Mouse (Mus musculus) right cerebral cortex, postnatal 25 days (tissue): Measurements from ENCODE around the gene Phb.

Source experiments
- DNase-seq: peaks from one replicate; pipeline ENCODE4 v3.0.0; 2022

Gene Phb

GRCm38 (mm10) chr11:95712563-95713224 is 45.9 kb downstream of the Phb start, which contains the start of gene Zfp652:
TSS of gene Zfp652 (plus strand) at chr11:95712673.
- peak; percentile 79 for DNase-seq

- peak; percentile 71 for DNase-seq
Observed at GRCm38 (mm10) chr11:95713225-95713810, 46.6 kb downstream of the Phb start.

GRCm38 (mm10) chr11:95713811-95714241 is 47.1 kb downstream of the Phb start:
- DNase-seq = peak; percentile 18

- no peak for DNase-seq
Observed at GRCm38 (mm10) chr11:95714411-95714810, 47.7 kb downstream of the Phb start.

GRCm38 (mm10) chr11:95716136-95716535 is 49.4 kb downstream of the Phb start:
- peak; percentile 17 for DNase-seq

GRCm38 (mm10) chr11:95719356-95719755 is 52.6 kb downstream of the Phb start:
- DNase-seq = no peak

- no peak for DNase-seq
Observed at GRCm38 (mm10) chr11:95723287-95723686, 56.5 kb downstream of the Phb start, which contains the start of gene B130006D01Rik. TSS of gene B130006D01Rik (plus strand) at chr11:95723587.

GRCm38 (mm10) chr11:95724466-95724865 is 57.7 kb downstream of the Phb start:
- no peak for DNase-seq

GRCm38 (mm10) chr11:95726156-95726555 is 59.4 kb downstream of the Phb start:
- DNase-seq = no peak

GRCm38 (mm10) chr11:95727947-95728346 is 61.2 kb downstream of the Phb start:
- no peak for DNase-seq

GRCm38 (mm10) chr11:95728916-95729907 is 62.5 kb downstream of the Phb start:
- DNase-seq = no peak
